Mouse (Mus musculus): ENCODE results near the gene Mrc2.

Mrc2 gene

DNA sequence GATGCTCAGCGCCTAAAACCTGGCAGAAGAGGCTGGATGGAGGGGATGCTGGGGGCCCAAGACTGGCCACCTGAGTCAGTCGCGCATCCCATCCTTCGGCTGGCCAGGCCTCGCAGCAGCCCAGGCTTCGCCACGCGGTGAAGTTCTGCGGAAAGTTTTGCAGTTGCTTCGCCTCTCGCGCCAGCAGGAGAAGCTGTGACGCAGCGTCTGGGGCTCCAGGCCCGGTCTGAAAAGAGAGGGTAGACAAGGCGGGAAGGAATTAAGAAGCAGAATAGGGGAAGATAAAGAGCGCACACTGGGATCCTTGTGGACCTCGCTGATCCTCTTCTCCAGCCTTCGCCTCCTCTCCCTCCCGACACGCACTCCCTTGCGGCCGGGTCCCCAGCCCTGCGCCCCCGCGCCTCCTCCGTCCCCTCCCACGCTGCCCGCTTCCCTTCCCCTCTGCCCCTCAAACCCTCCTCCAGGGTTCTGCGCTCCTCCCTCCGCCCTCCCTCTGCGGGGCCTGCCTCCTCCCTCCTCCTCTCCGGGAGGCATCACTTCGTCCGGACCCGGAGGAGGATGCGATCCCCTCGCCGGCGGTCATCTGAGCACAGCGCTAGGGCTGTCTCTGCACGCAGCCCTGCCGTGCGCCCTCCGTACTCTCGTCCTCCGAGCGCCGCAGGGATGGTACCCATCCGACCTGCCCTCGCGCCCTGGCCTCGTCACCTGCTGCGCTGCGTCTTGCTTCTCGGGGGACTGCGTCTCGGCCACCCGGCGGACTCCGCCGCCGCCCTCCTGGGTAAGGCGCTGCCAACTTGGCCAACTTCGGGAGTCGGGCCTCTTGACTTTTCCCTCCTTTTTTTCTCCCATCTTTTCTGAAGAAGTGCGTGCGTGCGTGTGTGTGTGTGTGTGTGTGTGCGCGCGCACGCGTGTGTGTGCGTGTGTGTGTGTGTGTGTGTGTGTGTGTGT, at the start of gene Mrc2:
Gene Mrc2, plus strand, starts transcription at position 520 of the 948 bp plus-strand sequence.
- DNase-seq (ENCODE audit: low spot score in 2 of 2): peak; percentile 78 to 83

DNA sequence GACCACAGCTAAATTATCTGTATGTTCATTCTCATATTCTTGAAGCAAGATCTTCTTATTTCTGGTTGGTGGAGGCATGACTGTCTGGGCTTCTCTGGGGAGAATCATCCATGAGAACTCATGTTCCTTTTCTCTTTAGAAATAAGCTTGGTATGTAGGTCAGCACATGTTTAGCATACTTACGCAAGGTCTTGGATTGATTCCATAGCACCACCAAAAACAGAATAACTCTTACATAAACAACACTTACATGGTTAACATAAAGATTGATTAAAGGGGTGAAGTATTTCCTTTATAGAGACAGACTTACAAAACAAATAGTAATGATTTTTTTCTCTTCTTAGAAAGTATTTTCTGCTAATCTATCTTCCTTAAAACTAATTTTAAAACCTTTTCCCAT, 46.1 kb upstream of the Mrc2 start:
- no peak for DNase-seq (ENCODE audit: low spot score in 2 of 2)

- no peak for DNase-seq (ENCODE audit: low spot score in 2 of 2)
These were observed 45.7 kb upstream of the Mrc2 start for GRCm38 (mm10) chr11:105246785-105247184.

GRCm38 (mm10) chr11:105247321-105247720, 45.1 kb upstream of the Mrc2 start:
- DNase-seq (ENCODE audit: low spot score in 2 of 2): no peak

DNA sequence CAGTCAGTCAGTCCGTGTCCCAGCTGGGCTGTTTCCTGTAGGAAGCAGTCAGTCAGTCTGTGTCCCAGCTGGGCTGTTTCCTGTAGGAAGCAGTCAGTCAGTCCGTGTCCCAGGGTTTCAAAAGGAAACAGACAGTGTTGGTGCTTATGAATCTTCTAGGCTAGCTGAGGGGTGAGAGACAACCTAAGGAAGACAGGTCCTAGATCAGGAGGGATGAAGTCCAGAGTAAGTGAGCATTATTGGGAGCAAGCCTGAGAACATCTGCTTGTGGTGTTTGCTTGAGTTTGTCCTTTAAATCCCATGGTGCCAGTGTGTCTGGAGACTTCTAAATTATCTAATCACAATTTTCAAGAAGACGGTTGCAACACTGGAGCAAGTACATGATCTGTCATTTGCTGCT, 32.7 kb upstream of the Mrc2 start:
- DNase-seq (ENCODE audit: low spot score in 2 of 2): no peak

- no peak for DNase-seq (ENCODE audit: low spot score in 2 of 2)
These were observed 31.3 kb upstream of the Mrc2 start for GRCm38 (mm10) chr11:105261116-105261515.

DNA sequence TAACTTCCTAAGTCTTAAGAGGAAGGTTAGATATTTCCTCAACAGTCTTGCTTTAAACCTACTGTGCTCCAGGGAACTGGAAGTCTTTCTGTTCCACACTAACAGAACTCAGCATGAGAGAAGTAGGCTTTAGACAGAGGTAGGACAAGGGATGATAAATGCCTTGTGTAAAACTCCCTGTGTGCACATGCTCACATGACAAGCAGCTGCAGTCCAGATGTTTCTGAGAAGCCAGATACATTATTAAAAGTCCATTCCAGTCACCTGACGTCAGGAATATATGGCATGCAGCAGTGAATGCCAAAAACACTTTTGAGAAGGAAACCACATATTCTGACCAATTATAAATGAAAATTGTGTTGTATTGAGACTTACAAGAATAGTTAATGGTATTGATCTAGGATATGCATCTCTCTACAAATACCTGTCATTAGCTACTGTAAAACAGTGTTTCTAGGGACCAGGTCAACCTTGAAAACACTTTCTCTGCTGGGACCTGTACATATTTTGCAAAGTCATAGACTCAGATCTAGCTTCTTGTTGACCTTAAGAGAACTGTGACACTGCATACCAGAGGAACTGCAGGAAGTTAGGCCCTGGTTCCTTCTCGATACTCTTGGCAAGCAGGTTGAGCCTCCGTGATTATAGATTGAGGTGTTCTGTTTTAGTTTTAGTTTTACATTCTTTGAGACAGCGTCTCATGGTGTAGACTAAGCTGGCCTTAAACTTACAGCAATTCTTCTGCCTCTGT, 30.7 kb upstream of the Mrc2 start:
- no peak for DNase-seq (ENCODE audit: low spot score in 2 of 2)

GRCm38 (mm10) chr11:105264506-105264905, 27.9 kb upstream of the Mrc2 start:
- no peak for DNase-seq (ENCODE audit: low spot score in 2 of 2)

GRCm38 (mm10) chr11:105264988-105265387, 27.5 kb upstream of the Mrc2 start:
- no peak for DNase-seq (ENCODE audit: low spot score in 2 of 2)

DNA sequence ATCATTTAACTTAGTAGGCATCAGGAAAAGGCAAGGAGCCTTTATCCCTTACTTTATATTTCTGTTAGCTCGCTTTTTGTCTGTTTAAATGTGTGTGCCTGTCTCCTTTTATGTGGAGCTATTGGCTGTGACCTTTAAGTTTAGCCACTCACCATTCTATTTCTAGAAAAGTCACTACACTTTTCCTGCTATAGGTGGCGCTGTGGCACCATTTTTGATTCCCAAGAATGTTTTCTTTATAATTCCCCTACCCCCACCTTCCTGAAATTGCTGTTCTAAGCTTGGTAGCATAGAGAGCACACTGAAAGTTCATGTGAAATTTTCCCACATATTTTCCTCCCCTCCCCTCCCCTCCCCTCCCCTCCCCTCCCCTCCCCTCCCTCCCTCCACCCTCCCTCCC, 22.3 kb upstream of the Mrc2 start:
- DNase-seq (ENCODE audit: low spot score in 2 of 2): no peak

- DNase-seq (ENCODE audit: low spot score in 2 of 2): no peak
These were observed 12.0 kb upstream of the Mrc2 start for GRCm38 (mm10) chr11:105280456-105280855.

DNA sequence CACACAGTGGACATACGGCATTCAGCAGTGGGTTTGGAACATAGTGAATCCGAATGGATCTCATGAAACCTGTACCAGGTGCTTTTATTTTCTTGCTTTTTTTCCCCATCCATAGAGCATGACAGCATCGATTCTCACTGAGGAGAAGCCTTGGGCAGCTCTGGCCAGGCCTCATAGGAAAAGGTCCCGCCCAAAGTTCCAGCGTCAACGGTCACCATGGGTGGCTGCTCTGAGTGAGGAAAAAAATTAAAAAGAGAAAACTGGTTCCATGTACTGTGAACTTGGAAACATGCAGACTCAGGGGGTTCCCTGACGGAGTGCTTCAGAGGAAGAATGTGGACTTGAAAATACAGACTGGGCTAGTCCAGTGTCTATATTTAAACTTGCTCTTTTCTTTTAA, 11.2 kb upstream of the Mrc2 start:
- no peak for DNase-seq (ENCODE audit: low spot score in 2 of 2)

DNA sequence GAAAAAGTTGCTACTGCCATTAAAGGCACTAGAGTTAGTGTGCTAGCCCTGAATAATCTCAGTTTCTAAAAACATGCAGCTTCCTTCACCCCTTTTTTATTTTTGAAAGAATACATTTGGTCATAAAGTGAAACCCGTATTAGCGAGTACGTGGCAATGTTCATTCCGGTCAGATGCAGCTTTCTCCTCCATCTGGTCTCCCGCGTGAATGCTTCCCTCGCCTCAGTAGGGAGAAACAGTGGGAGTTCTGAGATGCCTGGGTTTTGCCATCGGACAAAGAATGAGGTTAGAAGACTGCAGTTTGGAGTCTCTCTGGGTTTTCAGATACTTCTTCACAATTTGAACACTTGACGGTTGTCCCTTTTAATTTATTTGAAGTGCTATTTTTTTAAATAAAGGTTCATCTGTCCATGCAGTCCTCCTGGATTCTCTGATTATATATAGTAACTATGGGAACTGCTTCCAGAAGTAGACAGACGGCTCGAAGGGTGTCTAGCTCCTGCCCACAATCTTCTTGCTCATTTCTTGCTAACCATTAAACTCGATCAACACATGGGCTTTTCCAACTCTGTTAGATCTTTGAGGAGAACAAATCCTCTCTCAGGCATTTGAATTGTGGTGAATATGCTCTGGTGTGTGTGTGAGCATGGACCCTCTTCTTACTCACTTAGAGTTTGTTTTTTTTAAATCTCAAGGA, 10.5 kb upstream of the Mrc2 start:
- DNase-seq (ENCODE audit: low spot score in 2 of 2): no peak

GRCm38 (mm10) chr11:105282460-105282859, 10.0 kb upstream of the Mrc2 start:
- DNase-seq (ENCODE audit: low spot score in 2 of 2): no peak

DNA sequence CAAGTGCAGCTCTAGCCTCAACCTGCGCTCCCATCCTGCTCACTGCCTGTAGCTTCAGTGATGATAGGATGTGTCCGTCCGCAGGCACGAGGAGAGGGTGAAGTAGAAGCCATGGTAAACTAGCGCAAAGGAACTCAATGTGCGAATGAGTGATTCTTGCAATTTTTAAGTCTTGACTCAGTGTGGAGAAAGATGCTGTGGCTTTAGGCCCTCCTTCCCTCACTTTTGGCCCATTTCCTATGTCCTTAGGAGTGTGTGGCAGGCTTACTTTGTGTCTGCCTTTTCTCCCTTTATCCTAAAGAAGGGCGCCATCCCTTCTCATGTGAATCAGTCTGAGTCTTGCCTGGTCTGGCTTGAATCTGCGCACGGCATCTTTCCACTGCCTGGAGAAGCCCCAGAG, 9.4 kb upstream of the Mrc2 start:
- no peak for DNase-seq (ENCODE audit: low spot score in 2 of 2)

GRCm38 (mm10) chr11:105285720-105286119, 6.7 kb upstream of the Mrc2 start:
- no peak for DNase-seq (ENCODE audit: low spot score in 2 of 2)

DNA sequence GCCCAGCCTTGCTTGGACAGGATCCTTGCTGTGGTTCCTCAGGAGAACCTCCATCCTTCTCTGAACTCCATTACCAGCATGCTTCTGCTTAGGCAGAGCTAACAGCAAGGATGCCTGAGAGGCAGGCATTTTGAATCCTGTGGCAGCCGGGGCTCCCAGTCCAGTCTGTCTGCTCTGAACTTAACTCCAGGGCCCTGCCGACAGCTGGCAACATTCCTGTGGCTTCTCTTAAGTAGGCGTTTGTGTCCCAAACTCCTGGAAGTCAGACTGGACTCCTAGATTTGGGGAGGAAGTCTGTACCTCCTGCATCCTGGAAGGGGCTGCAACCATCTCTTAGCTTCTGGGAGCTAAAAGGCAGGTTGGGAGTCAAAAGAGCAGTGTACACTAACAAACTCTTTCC, 3.0 kb upstream of the Mrc2 start:
- DNase-seq (ENCODE audit: low spot score in 2 of 2): no peak

DNA sequence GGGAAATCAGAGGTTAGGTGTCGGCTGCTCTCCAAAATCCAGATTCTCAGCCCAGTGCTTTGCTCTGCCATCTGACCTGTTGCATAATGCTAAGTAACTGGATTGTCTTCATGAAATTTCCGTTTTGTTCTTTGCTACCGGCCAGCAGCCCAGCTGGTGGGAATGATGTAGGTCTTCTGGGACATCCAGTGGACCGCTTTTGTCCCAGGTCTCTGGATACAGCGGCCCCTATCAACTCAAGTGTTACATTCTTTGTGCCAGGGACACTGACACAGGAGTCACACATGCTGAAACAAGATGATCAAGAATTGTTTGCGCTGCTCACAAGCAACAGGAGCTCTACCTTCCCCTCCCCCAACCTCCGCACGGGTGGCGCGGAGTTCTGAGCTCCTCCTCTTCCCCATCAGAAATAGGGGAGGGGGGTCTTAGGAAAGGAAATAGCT, 741 bp upstream of the Mrc2 start:
- no peak for DNase-seq (ENCODE audit: low spot score in 2 of 2)

DNA sequence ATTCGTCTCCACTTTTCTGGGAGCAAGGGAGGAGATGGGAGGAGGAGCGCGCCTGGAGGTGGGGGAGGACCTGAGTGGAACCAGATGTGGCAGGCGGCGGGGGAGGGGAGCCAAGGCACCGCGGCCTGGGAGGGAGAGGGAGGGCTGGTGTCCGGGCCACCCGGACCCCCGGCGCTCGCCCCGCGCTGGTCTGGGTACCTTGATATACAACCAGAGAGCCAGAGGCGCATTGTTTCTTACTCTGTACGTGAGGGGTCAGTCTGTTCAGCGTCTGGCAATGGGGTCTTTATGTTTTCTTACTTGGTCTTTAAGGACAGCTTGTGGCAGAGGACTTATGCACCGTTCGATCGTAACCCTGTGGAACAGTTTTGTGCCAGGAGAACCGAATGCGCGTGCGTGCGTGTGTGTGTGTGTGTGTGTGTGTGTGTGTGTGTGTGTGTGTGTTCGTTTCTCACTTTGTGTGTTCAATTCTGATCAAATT, 698 bp downstream of the Mrc2 start:
- DNase-seq (ENCODE audit: low spot score in 2 of 2): peak; percentile 71 to 81

GRCm38 (mm10) chr11:105293901-105294494, 1.6 kb downstream of the Mrc2 start:
- peak in 1 of 2 experiments; percentile 35 for DNase-seq (ENCODE audit: low spot score in 2 of 2)

- DNase-seq (ENCODE audit: low spot score in 2 of 2): no peak
These were observed 3.6 kb downstream of the Mrc2 start for GRCm38 (mm10) chr11:105296084-105296483.

GRCm38 (mm10) chr11:105310197-105310596, 17.8 kb downstream of the Mrc2 start:
- DNase-seq (ENCODE audit: low spot score in 2 of 2): no peak
